Mouse (Mus musculus) embryonic facial prominence, embryonic 10.5 days (tissue): ENCODE measurements around the gene Tmem144. TPM values are rescaled to one million over a fixed set of nuclear protein-coding genes. Genes with fewer than 3 reads are reported as not detected.

Experiments used
- DNase-seq: peaks from one replicate; pipeline ENCODE4 v3.0.0-alpha.2; 2017; ENCODE audit warnings: low spot score
- H3K27ac ChIP-seq: fragments of 300-500 bp; sonication (generic); replicated peaks from 2 replicates; pipeline ENCODE4 v1.5.1; 2016; ENCODE audit warnings: mild to moderate bottlenecking
- H3K27me3 ChIP-seq: fragments of 300-500 bp; sonication (generic); replicated peaks from 2 replicates; pipeline ENCODE4 v1.6.1; 2016; ENCODE audit warnings: low read depth, mild to moderate bottlenecking; ENCODE audit not compliant: poor library complexity, severe bottlenecking
- H3K36me3 ChIP-seq: fragments of 300-500 bp; sonication (generic); replicated peaks from 2 replicates; pipeline ENCODE4 v1.6.1; 2016; ENCODE audit warnings: mild to moderate bottlenecking, moderate library complexity
- H3K4me1 ChIP-seq: fragments of 300-500 bp; sonication (generic); 2 replicates; pipeline ENCODE4 v1.6.1; 2016
- H3K4me3 ChIP-seq: fragments of 300-500 bp; sonication (generic); 2 replicates; pipeline ENCODE4 v1.5.1; 2016; ENCODE audit warnings: mild to moderate bottlenecking, moderate library complexity
- H3K9me3 ChIP-seq: fragments of 300-500 bp; sonication (generic); 2 replicates; pipeline ENCODE4 v1.6.1; 2016; ENCODE audit warnings: mild to moderate bottlenecking
- WGBS: fragments of 180-500 bp; shearing (Covaris S2); methylation state at CpG from one replicate; pipeline ENCODE4 v1.1.7; 2016; 5-methylcytosine and 5-hydroxymethylcytosine counted together
- polyA plus RNA-seq: library from polyadenylated mRNA; unstranded; fragments of >200 nt; fragmentation: Nextera tagmentation; extraction: Ambion mirVana; gene quantifications from 2 replicates; pipeline ENCODE4 v1.2.1, GENCODE M21; 2016

Gene Tmem144
- polyA plus RNA-seq, 1 experiment from 2014 or later: 3.7 TPM

DNA sequence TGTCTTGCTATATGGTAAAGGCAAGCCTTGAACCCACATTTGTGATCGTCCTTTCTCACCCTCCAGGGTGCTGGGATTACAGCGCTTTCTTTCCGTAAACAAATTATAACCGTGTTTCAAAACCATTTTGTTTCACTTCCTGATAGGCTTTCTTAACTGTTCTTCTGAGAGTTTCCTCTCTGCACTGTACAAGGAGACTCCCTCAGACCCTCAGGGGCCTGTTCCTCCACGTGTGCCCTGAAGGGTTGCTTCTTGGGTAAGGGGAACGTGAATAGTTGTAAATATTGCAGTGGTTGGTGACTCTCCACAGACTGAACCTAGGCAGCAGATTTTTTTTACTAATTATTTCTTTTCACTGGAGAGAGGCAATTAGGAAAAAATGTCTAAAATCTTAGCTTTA lies 63.6 kb downstream of the Tmem144 start:
- H3K4me3 ChIP-seq: no peak overlapping the region
- H3K4me1 ChIP-seq: peaks cover 3% of the 10 kb centered on the region; the same call in 1 of the 2 replicates
- H3K36me3 ChIP-seq: no peaks in the 10 kb centered on the region
- WGBS: 77% methylated on average over 6 of the region's 6 CpGs
- DNase-seq: no peak
- no peak overlapping the region for H3K27ac ChIP-seq
- no peaks in the 10 kb centered on the region for H3K27me3 ChIP-seq
- no peaks in the 10 kb centered on the region for H3K9me3 ChIP-seq

DNA sequence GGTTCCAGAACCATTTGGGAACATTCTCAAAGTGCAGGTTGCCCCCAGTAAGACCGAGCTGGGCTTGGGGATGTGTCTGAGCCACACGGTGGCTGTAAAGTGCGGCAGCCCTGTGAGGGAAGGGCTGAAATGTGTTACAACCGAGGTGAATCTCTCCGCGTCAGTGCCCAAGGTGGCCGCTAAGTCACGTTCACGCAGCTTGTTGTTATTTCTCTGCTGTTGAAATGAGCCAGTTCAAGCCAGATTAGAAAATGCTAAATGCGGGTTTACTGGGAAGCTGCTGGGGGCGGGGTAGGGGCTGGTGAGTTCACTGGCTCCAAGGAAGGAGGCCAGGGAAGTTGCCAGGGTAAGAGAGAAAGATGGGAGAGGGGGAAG lies 68.2 kb downstream of the Tmem144 start:
- H3K9me3 ChIP-seq: no peaks in the 10 kb centered on the region
- peaks cover 3% of the 10 kb centered on the region; the same call in 1 of the 2 replicates for H3K4me1 ChIP-seq
- no peak for DNase-seq
- no peaks in the 10 kb centered on the region for H3K36me3 ChIP-seq
- peak overlapping the region; percentile 19; the same call in 1 of the 2 replicates for H3K4me3 ChIP-seq
- 16% methylated on average over 11 of the region's 11 CpGs for WGBS
- H3K27me3 ChIP-seq: no peaks in the 10 kb centered on the region
- no peak overlapping the region for H3K27ac ChIP-seq

DNA sequence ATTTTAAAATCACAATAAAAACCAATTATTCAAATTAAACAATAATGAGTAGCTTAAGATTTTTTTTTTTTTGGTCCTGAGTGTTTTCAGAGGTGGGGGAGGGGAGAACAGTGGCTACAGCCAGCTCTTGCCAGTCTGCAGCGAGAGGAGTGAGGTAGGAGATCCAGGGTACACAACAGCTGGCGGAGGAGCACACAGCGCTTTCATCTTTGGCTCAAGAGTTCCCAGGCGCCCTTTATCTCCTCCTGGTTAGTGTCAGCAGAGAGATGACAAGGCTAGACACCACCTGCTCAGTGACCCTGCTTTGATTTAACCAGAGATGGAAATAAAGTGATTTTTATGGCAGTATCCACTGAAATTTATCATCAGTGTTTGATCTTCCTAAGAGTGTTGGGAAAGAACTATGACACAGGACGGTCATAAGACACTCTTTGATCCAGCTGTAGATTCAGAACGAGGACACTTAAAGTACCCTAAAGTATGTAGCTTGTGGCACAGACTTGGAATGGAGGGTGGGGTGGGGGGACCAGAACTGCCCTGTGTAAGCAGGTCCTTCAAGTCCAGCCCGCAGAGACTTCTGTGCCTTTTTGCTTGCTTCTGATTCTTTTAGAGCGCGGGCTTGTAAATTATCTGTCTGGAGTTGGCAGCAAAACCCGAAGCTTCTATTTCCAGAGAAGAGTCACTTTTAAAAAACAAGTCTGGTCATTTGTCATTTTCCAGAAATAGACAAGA lies 68.8 kb downstream of the Tmem144 start:
- H3K36me3 ChIP-seq: no peaks in the 10 kb centered on the region
- H3K9me3 ChIP-seq: no peaks in the 10 kb centered on the region
- peaks cover 3% of the 10 kb centered on the region; the same call in 1 of the 2 replicates for H3K4me1 ChIP-seq
- no peak overlapping the region for H3K4me3 ChIP-seq
- peak; percentile 15 for DNase-seq
- H3K27ac ChIP-seq: no peak overlapping the region
- H3K27me3 ChIP-seq: no peaks in the 10 kb centered on the region
- whole genome bisulfite sequencing: 57% methylated on average over 10 of the region's 10 CpGs

DNA sequence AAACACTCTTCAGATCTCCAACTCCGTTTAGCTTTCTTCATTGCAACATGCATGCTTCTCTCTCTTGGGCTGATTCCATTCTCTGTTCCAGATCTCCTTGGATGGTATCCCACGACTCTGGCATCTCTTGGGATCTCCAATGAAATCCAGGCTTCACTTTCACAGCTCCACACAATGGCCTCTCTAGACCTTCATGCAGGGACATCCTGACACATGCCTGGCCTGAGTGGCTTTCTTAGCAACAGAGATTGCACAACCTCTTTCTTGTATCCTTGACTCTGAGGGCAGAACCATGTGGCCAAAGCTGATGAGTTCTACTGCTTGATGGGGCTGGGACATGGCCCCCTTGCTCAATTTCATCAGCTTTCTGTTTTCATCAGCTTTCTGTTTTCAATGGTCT lies 79.9 kb downstream of the Tmem144 start:
- H3K4me3 ChIP-seq: no peak overlapping the region
- no peak overlapping the region for H3K27ac ChIP-seq
- WGBS: 86% methylated on average over 2 of the region's 2 CpGs
- no peaks in the 10 kb centered on the region for H3K4me1 ChIP-seq
- H3K36me3 ChIP-seq: no peaks in the 10 kb centered on the region
- H3K27me3 ChIP-seq: no peaks in the 10 kb centered on the region
- no peaks in the 10 kb centered on the region for H3K9me3 ChIP-seq
- DNase-seq: no peak

Other genes starting within 250 kb of the Tmem144 start
- gene 4930579G24Rik, start 223.7 kb downstream of the Tmem144 start, polyA plus RNA-seq: 33.0 and 34.4 TPM in 2 replicates
- 45.3 and 48.4 TPM in 2 replicates for gene Etfdh, start 223.3 kb downstream of the Tmem144 start, polyA plus RNA-seq
- gene Rxfp1, start 114.9 kb downstream of the Tmem144 start, polyA plus RNA-seq: 0.04 and 0.15 TPM in 2 replicates
- gene Fam198b, start 31.8 kb upstream of the Tmem144 start, polyA plus RNA-seq: 2.0 and 2.5 TPM in 2 replicates